Mouse (Mus musculus) CH12.LX (cell line): ENCODE results near the gene Rab5a.

ENCODE experiments used
- CHD2 ChIP-seq: IDR thresholded peaks from 2 replicates; pipeline ENCODE4 v1.6.1; 2011; ENCODE audit warnings: low read length, improper control_type of control experiment
- CTCF ChIP-seq, 2 experiments: IDR thresholded peaks in 1 of 2; conservative IDR thresholded peaks in 1 of 2; 2 replicates each; pipeline ENCODE4 v1.5.1; 2011 to 2012; ENCODE audit warnings: low read depth in 2 of 2, low read length in 2 of 2, improper control_type of control experiment in 1 of 2, inconsistent platforms in 1 of 2, mild to moderate bottlenecking in 1 of 2, moderate library complexity in 1 of 2
- EP300 ChIP-seq: IDR thresholded peaks from 2 replicates; pipeline ENCODE4 v1.6.1; 2011; ENCODE audit warnings: low read length, improper control_type of control experiment
- GABPA ChIP-seq: IDR thresholded peaks from 2 replicates; pipeline ENCODE4 v1.6.1; 2012; ENCODE audit warnings: low read depth, low read length, improper control_type of control experiment, inconsistent platforms; ENCODE audit not compliant: insufficient replicate concordance
- JUND ChIP-seq: conservative IDR thresholded peaks from 2 replicates; pipeline ENCODE4 v1.6.1; 2011; ENCODE audit warnings: low read depth, low read length, improper control_type of control experiment
- KAT2A ChIP-seq: IDR thresholded peaks from 2 replicates; pipeline ENCODE4 v1.6.1; 2012; ENCODE audit warnings: low read length, improper control_type of control experiment, inconsistent platforms; ENCODE audit not compliant: insufficient replicate concordance
- POLR2A ChIP-seq: IDR thresholded peaks from 2 replicates; pipeline ENCODE4 v1.6.1; 2011; ENCODE audit warnings: low read depth, mild to moderate bottlenecking, improper control_type of control experiment, low read length
- ZMIZ1 ChIP-seq: IDR thresholded peaks from 2 replicates; pipeline ENCODE4 v1.6.1; 2012; ENCODE audit warnings: low read depth, mild to moderate bottlenecking, inconsistent platforms, low read length, improper control_type of control experiment

DNA sequence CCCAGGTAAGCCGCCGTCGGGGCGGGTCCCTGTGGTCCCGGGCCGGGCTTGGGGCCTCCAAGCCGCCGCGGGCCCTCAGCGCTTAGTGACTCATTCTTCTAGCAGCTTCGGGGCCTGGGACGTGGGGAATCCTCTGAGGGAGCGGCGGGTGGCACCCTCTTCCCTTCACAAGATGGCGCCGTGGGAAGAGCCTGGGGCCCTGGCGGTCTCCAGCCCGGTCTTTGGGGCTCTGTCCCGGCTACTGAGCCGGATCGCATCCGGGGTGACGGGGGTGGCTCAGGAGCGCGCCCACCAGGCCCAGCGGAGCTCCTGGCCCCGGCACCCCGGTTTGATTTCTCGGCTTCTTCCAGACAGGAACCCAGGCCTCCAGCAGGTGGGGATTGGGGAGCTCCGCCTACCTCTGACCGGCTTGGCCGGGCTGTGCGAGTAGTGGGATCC is 589 bp downstream of the Rab5a start:
- TF ChIP-seq CHD2 (no peak), GABPA (no peak), POLR2A (no peak), CTCF (conservative IDR thresholded peaks at IDR 0.05 in 1 of 2, IDR thresholded peaks at IDR 0.05 in 1 of 2; ENCODE audit: low read depth in 2 of 2, low read length in 2 of 2) (no peak), EP300 (no peak), ZMIZ1 (no peak), KAT2A (no peak), JUND (no peak)
